Mouse (Mus musculus) spleen, adult 2 months (tissue): ENCODE data around the gene Hoxd9. TPM values are rescaled to one million over a fixed set of nuclear protein-coding genes. Genes with fewer than 3 reads are reported as not detected.

Experiments
- DNase-seq, 2 experiments: peaks; one replicate each; pipeline versions ENCODE4 v3.0.0 to v3.0.0-alpha.2; 2012 to 2021; ENCODE audit warnings: low spot score in 2 of 2, low read depth in 1 of 2
- H3K27ac ChIP-seq: fragments of 200-500 bp; 2 replicates; pipeline ENCODE4 v1.5.1; 2012; ENCODE audit warnings: low read length, inconsistent platforms; ENCODE audit not compliant: insufficient read depth
- H3K27me3 ChIP-seq: fragments of 200-500 bp; 2 replicates; pipeline ENCODE4 v1.6.1; 2012; ENCODE audit warnings: mild to moderate bottlenecking, moderate library complexity, low read length, inconsistent platforms; ENCODE audit not compliant: control insufficient read depth, insufficient read depth
- H3K36me3 ChIP-seq: fragments of 200-500 bp; 2 replicates; pipeline ENCODE4 v1.6.1; 2012; ENCODE audit warnings: mild to moderate bottlenecking, low read length, inconsistent platforms; ENCODE audit not compliant: control insufficient read depth, insufficient read depth
- H3K4me1 ChIP-seq: fragments of 200-500 bp; 2 replicates; pipeline ENCODE4 v1.6.1; 2011; ENCODE audit warnings: inconsistent platforms; ENCODE audit not compliant: control insufficient read depth, insufficient read depth, insufficient read length
- H3K4me3 ChIP-seq: fragments of 200-500 bp; 2 replicates; pipeline ENCODE4 v1.5.1; 2011; ENCODE audit warnings: mild to moderate bottlenecking, inconsistent platforms; ENCODE audit not compliant: insufficient read depth, insufficient read length; ENCODE audit errors: extremely low read depth
- CTCF ChIP-seq: fragments of 200-500 bp; IDR thresholded peaks from 2 replicates; pipeline ENCODE4 v1.5.1; 2011; ENCODE audit warnings: mild to moderate bottlenecking, inconsistent platforms; ENCODE audit not compliant: insufficient read depth, insufficient read length, insufficient replicate concordance; ENCODE audit errors: extremely low read depth
- POLR2A ChIP-seq: fragments of 200-500 bp; IDR thresholded peaks from 2 replicates; pipeline ENCODE4 v1.6.1; 2011; ENCODE audit warnings: low read depth, low read length, inconsistent platforms
- WGBS: fragments of 180-500 bp; shearing (Covaris S2); methylation state at CpG from one replicate; pipeline ENCODE4 v1.1.7; 2018; 5-methylcytosine and 5-hydroxymethylcytosine counted together
- polyA plus RNA-seq: library from polyadenylated mRNA; depleted of rRNA; stranded (reverse); fragments of >200 nt; gene quantifications from 2 replicates; pipeline ENCODE4 v1.2.3, GENCODE M21; 2012

Gene Hoxd9
- polyA plus RNA-seq, 1 experiment = 0.06 TPM

DNA sequence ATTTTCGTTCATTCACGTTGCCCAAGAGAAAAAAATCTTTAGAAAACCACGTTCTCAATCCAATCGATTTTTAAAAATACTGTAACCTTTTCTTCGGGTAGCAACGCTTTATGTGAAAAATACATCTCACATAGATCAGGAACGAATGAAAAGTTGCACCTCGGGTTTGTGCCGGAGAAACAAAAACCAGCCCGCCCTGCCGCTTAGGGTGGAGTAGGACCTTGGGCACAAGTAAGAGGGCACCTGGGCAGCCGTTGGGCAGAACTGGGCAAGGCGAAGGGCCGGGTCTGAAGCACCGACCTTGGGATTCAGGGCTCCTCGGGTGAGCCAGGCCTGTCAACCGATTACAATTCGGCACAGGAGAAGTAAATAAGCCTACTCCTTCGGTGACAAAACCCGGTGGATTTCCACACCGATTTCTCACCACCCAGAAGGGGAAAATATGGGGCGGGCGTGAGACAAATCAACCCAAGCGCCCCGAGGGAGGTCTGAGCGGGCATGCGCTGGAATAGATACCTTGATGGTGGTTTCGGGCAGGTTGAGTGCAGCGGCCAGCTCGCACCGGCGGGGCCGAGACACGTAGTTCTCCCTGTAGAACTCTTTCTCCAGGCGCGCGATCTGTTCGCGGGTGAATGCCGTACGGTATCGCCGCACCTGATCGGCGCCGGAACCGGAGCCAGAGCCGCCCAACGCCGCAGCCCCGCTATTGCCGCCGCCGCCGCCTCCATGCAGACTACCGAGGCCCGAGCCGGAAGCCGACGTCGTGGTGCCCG, 40.1 kb upstream of the Hoxd9 start:
- H3K36me3 ChIP-seq = no peaks in the 10 kb centered on the region
- DNase-seq = no peak
- H3K4me1 ChIP-seq = peaks cover 9% of the 10 kb centered on the region
- H3K4me3 ChIP-seq = peak overlapping the region; percentile 11; the same call in 1 of the 2 replicates
- H3K27ac ChIP-seq = no peak overlapping the region
- H3K27me3 ChIP-seq = peaks cover 58% of the 10 kb centered on the region
- no peak for TF ChIP-seq CTCF
- 4% methylated on average over 62 of the region's 62 CpGs for WGBS

DNA sequence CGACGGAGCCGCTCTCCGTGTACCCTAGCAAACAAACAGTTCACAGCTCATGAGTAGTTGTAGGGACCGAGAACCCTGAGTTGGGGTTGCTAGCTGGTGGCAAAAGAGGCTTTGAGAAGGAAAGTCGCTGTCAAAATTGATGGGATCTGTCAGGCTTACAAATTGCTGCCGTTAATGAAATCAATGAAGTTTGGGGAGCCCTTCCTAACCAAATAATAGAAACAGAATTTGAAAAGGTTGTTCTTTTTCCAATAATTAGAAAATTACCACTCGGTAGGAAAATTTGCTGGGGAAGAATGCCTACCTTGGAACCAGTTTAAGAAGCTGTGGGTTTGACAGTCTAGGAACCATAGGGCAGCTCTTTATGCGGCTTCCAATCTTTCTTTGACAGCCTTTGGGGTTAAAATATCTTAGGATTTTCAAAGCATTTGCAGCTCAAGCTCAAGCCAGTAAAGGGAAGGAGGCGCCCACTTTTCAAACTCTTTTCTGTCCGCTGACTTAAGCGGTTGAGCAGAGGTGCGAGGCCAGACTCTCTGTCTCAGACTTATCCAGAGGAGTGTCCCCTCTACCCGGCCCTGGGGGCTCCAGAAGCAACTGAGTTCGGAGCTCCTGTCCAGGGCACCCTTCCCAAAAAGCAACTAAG, 39.4 kb upstream of the Hoxd9 start:
- 7% methylated on average over 15 of the region's 15 CpGs for WGBS
- Histone ChIP-seq H3K27me3 (peaks cover 58% of the 10 kb centered on the region), H3K27ac (no peak overlapping the region), H3K4me3 (peak overlapping the region; percentile 11; the same call in 1 of the 2 replicates), H3K4me1 (peaks cover 9% of the 10 kb centered on the region), H3K36me3 (no peaks in the 10 kb centered on the region)
- no peak for DNase-seq
- TF ChIP-seq CTCF (no peak), POLR2A (no peak)

DNA sequence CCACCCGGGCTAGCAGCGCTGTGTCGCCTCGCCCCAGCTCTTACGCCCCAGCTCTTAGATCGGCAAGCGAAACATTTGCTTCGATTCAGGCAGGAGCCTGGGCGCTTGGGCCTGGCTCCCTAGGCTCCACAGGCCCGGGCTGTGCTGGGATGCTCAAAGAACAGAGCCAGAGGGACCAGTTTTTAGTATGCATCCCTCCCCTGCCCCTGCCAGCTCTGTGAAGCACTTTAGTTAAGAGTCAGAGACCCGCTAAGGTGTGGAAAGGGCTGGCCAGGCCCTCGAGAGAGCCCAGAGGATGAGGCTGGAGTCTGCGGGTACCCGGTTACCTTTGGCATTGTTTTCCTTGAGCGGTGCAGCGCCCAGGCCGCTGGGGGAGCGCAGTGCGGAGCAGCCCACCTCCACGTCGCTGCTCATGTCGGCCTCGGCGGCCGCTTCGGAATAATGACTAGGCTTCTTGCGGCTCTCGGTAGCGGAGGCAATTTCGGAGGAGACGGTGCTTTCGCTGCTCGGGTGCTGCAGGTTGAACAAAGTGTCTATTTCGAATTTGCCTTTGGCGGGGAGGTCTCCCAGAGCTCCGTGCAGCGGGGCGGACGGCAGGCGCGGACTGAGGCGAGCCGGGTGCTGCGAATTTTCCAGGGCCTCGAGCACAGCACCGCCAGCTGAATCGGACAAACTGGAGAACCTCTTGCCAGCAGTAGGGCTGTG, 38.7 kb upstream of the Hoxd9 start:
- H3K27me3 ChIP-seq = peaks cover 59% of the 10 kb centered on the region
- 5% methylated on average over 47 of the region's 47 CpGs for WGBS
- no peaks in the 10 kb centered on the region for H3K36me3 ChIP-seq
- H3K27ac ChIP-seq = no peak overlapping the region
- TF ChIP-seq CTCF (no peak), POLR2A (no peak)
- 0 out of 2 replicates have a peak overlapping the region, but pooled peaks have one; percentile 1 for H3K4me3 ChIP-seq
- H3K4me1 ChIP-seq = peaks cover 9% of the 10 kb centered on the region
- DNase-seq = no peak

DNA sequence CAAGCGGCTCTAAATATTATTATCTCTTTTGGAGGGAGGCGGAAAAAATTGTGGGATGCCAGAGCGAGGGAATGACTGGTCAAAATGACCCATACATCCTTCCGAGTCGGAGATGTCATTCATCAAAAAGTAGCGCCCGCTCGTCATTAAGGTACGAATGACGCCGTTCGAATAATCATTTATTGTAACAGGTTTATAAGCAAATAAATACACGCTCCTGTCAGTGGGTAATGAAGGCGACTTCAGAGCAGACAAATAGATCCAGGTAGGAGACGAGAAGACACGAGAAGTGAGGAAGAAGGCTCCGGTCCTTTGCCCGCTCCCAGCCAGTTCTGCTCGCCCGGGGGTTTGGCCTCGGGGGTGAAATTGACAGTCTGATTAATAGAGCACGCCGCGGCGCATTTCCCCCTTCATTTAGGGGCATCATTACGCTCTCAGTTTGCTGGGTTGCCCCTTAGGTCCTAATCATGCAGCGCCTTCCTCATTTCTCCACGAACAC, 38.0 kb upstream of the Hoxd9 start, which contains the start of gene Evx2:
Gene Evx2 (minus strand): TSS at position 51 of the 499 bp plus-strand sequence.
- no peak within 1 kb of the TSS for H3K27ac ChIP-seq
- TF ChIP-seq POLR2A (no peak), CTCF (no peak)
- H3K4me3 ChIP-seq = 0 out of 2 replicates have a peak within 1 kb of the TSS, but pooled peaks have one; percentile 1
- WGBS = 12% methylated on average over 28 of the region's 28 CpGs
- H3K36me3 ChIP-seq = no peaks in the 10 kb centered on the region
- DNase-seq = no peak
- H3K27me3 ChIP-seq = peaks cover 56% of the 10 kb centered on the region
- peaks cover 9% of the 10 kb centered on the region for H3K4me1 ChIP-seq

DNA sequence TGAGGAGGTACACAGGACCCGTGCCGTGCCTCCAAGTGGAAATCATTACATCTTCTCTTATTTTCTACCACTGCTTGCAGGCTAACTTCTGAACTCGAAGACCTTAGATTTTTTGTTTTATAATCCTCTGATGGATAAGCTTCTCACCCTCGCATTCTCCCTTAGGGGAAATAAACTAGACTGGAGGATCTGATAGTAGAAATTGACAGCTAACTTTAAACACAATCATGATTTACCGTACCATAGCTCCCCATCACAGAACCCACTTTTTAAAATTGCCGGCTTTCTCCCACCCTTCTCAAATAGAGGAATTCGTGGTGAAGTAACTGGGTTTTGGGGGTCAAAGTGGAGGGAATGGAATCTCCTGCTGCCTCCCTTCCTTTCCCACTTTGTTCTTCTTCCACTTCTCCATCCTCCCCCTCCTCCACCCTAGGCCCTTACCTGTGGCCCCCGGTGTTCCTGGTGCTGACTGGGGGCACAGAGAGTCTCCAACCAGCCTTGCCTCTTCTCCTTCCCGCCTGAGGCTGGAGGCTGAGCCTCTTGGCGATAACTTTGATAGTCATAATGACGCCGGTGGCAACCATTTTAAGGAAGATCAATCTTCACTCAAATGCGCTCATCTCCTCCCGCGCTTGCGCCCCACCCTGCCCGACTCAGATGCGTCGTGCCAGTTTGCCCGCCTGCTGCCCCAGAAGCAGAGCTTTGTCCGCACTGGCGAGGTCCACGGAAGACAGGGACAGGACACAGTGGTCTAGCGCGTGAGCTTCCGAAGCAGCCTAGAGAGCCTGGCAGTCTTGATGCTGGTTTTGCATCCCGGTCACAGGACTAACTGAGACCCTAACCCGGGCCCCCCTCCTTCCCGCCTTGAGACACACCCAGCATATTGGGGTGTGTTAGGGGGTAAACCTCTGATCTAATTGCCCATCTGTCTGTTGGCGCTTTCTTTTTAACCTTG, 36.8 kb upstream of the Hoxd9 start:
- TF ChIP-seq POLR2A (no peak), CTCF (no peak)
- 7% methylated on average over 30 of the region's 30 CpGs for WGBS
- H3K4me3 ChIP-seq = no peak overlapping the region
- peaks cover 6% of the 10 kb centered on the region for H3K4me1 ChIP-seq
- peaks cover 47% of the 10 kb centered on the region for H3K27me3 ChIP-seq
- H3K27ac ChIP-seq = no peak overlapping the region
- no peaks in the 10 kb centered on the region for H3K36me3 ChIP-seq
- no peak for DNase-seq

DNA sequence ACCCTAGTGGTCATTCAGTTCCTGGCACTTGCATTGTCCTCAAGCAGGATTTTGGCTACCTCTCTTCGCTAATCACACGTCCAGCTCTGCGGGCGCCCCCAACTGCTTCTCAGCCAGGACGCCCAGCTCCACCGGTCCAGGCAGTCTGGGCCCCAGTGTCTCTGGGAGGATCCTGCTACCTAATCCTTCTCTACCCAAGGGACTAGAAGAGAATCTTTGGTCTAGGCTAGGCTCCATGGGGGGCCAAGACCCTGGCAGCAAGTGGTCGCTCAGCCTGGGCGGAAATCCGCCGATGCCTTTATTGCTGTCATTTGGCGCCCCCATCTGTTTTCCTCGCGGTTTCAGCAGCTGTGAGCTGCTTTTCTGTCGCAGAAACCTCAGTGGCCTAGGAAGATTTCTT, 35.8 kb upstream of the Hoxd9 start:
- TF ChIP-seq POLR2A = no peak
- TF ChIP-seq CTCF = no peak
- Histone ChIP-seq H3K27ac (no peak overlapping the region), H3K36me3 (no peaks in the 10 kb centered on the region), H3K4me3 (no peak overlapping the region), H3K27me3 (peaks cover 42% of the 10 kb centered on the region), H3K4me1 (peaks cover 3% of the 10 kb centered on the region; the same call in 1 of the 2 replicates)
- no peak for DNase-seq
- whole genome bisulfite sequencing = 6% methylated on average over 14 of the region's 14 CpGs
